Mouse (Mus musculus) stomach, embryonic 15.5 days (tissue): ENCODE results near the gene Wfdc11. TPM values are rescaled to one million over a fixed set of nuclear protein-coding genes. Genes with fewer than 3 reads are reported as not detected.
"Not testable (repeated sequence)": the region's sequence is repeated elsewhere in the genome, so short reads cannot be mapped to it uniquely, and the experiment has no call there.

Source experiments
- ATAC-seq: fragments of 200-750 bp; cut with Nextera tagmentation; 2 replicates; pipeline ENCODE4 v1.8.0; 2017; ENCODE audit warnings: low read depth, moderate number of reproducible peaks, moderate TSS enrichment; ENCODE audit not compliant: insufficient read depth, low FRiP score
- H3K27ac ChIP-seq: fragments of 300-500 bp; sonication (generic); 2 replicates; pipeline ENCODE4 v1.5.1; 2015; ENCODE audit warnings: mild to moderate bottlenecking, inconsistent platforms
- H3K27me3 ChIP-seq: fragments of 300-500 bp; sonication (generic); replicated peaks from 2 replicates; pipeline ENCODE4 v1.6.1; 2015; ENCODE audit warnings: inconsistent platforms
- H3K36me3 ChIP-seq: fragments of 300-500 bp; sonication (generic); 2 replicates; pipeline ENCODE4 v1.6.1; 2015; ENCODE audit warnings: inconsistent platforms
- H3K4me1 ChIP-seq: fragments of 300-500 bp; sonication (generic); 2 replicates; pipeline ENCODE4 v1.6.1; 2015; ENCODE audit warnings: inconsistent platforms
- H3K4me2 ChIP-seq: fragments of 300-500 bp; sonication (generic); 2 replicates; pipeline ENCODE4 v1.6.1; 2015; ENCODE audit warnings: mild to moderate bottlenecking, inconsistent platforms
- H3K4me3 ChIP-seq: fragments of 300-500 bp; sonication (generic); replicated peaks from 2 replicates; pipeline ENCODE4 v1.5.1; 2015; ENCODE audit warnings: inconsistent platforms
- H3K9ac ChIP-seq: fragments of 300-500 bp; sonication (generic); 2 replicates; pipeline ENCODE4 v1.6.1; 2015; ENCODE audit warnings: inconsistent platforms
- H3K9me3 ChIP-seq: fragments of 300-500 bp; sonication (generic); 2 replicates; pipeline ENCODE4 v1.6.1; 2016; ENCODE audit warnings: inconsistent platforms
- WGBS: fragments of 180-500 bp; shearing (Covaris S2); methylation state at CpG from one replicate; pipeline ENCODE4 v1.1.7; 2015; 5-methylcytosine and 5-hydroxymethylcytosine counted together
- polyA plus RNA-seq: library from polyadenylated mRNA; unstranded; fragments of >200 nt; fragmentation: Nextera tagmentation; extraction: Ambion mirVana; gene quantifications from 2 replicates; pipeline ENCODE4 v1.2.1, GENCODE M21; 2015

Gene Wfdc11
- polyA plus RNA-seq: not detected in 2 replicates

GRCm38 (mm10) chr2:164673987-164674386 lies at the start of gene Wfdc11:
Gene Wfdc11 (minus strand): TSS chr2:164674087.
- WGBS: 73% methylated on average over 7 of the region's 7 CpGs
- ATAC-seq: no peak
- no peak within 1 kb of the TSS for H3K9ac ChIP-seq

GRCm38 (mm10) chr2:164723276-164723675 lies 49.4 kb upstream of the Wfdc11 start:
- H3K4me2 ChIP-seq: no peak overlapping the region
- no peak for ATAC-seq
- H3K27ac ChIP-seq: no peak overlapping the region
- 57% methylated on average over 4 of the region's 4 CpGs for WGBS
- no peaks in the 10 kb centered on the region for H3K27me3 ChIP-seq
- no peaks in the 10 kb centered on the region for H3K36me3 ChIP-seq
- no peaks in the 10 kb centered on the region for H3K4me1 ChIP-seq
- H3K4me3 ChIP-seq: no peak overlapping the region
- H3K9ac ChIP-seq: no peak overlapping the region
- no peaks in the 10 kb centered on the region for H3K9me3 ChIP-seq

More at GRCm38 (mm10) chr2:164673987-164674386, at the start of gene Wfdc11:
- no peak within 1 kb of the TSS for H3K4me2 ChIP-seq
- H3K4me1 ChIP-seq: peaks cover 7% of the 10 kb centered on the region; the same call in 1 of the 2 replicates
- H3K27me3 ChIP-seq: no peaks in the 10 kb centered on the region
- no peaks in the 10 kb centered on the region for H3K36me3 ChIP-seq
- no peak within 1 kb of the TSS for H3K27ac ChIP-seq
- H3K9me3 ChIP-seq: no peaks in the 10 kb centered on the region
- H3K4me3 ChIP-seq: no peak within 1 kb of the TSS

DNA sequence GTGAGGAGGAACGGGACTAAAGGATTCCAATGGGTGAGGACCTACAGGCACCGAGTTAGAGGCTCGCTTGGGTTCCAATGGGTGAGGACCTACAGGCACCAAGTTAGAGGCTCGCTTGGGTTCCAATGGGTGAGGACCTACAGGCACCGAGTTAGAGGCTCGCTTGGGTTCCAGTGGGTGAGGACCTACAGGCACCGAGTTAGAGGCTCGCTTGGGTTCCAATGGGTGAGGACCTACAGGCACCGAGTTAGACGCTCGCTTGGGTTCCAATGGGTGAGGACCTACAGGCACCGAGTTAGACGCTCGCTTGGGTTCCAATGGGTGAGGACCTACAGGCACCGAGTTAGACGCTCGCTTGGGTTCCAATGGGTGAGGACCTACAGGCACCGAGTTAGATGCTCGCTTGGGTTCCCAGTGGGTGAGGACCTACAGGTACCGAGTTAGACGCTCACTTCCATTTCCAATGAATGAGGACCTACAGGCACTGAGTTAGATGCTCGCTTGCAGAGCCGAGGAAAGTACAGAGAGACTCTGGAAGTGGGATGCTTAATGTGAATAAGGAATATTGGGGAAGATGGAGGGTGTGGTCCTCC lies 42.4 kb upstream of the Wfdc11 start:
- not testable (repeated sequence) for H3K9ac ChIP-seq, H3K4me3 ChIP-seq, H3K4me2 ChIP-seq, ATAC-seq, H3K27ac ChIP-seq, H3K36me3 ChIP-seq, H3K4me1 ChIP-seq, H3K27me3 ChIP-seq, H3K9me3 ChIP-seq
- 89% methylated on average over 23 of the region's 23 CpGs for WGBS

GRCm38 (mm10) chr2:164715005-164715404 lies 41.1 kb upstream of the Wfdc11 start, which contains the start of gene Spint5:
Gene Spint5 (plus strand): TSS chr2:164715305.
- Histone ChIP-seq H3K4me1 (no peaks in the 10 kb centered on the region), H3K9ac (no peak within 1 kb of the TSS), H3K36me3 (no peaks in the 10 kb centered on the region), H3K27ac (no peak within 1 kb of the TSS), H3K27me3 (no peaks in the 10 kb centered on the region), H3K9me3 (no peaks in the 10 kb centered on the region), H3K4me3 (no peak within 1 kb of the TSS), H3K4me2 (no peak within 1 kb of the TSS)
- no peak for ATAC-seq
- 70% methylated on average over 6 of the region's 6 CpGs for WGBS

- H3K36me3 ChIP-seq: no peaks in the 10 kb centered on the region
- no peaks in the 10 kb centered on the region for H3K4me1 ChIP-seq
- H3K4me3 ChIP-seq: no peak overlapping the region
- ATAC-seq: no peak
- 85% methylated on average over 14 of the region's 14 CpGs for WGBS
- no peaks in the 10 kb centered on the region for H3K9me3 ChIP-seq
- no peak overlapping the region for H3K27ac ChIP-seq
- H3K9ac ChIP-seq: no peak overlapping the region
- H3K27me3 ChIP-seq: no peaks in the 10 kb centered on the region
- H3K4me2 ChIP-seq: no peak overlapping the region
Measured at GRCm38 (mm10) chr2:164705991-164706390, 32.1 kb upstream of the Wfdc11 start.

- H3K36me3 ChIP-seq: no peaks in the 10 kb centered on the region
- WGBS: 92% methylated on average over 6 of the region's 6 CpGs
- no peaks in the 10 kb centered on the region for H3K27me3 ChIP-seq
- ATAC-seq: no peak
- no peak overlapping the region for H3K27ac ChIP-seq
- H3K4me2 ChIP-seq: no peak overlapping the region
- H3K4me1 ChIP-seq: no peaks in the 10 kb centered on the region
- no peaks in the 10 kb centered on the region for H3K9me3 ChIP-seq
- no peak overlapping the region for H3K4me3 ChIP-seq
- no peak overlapping the region for H3K9ac ChIP-seq
Measured at GRCm38 (mm10) chr2:164705328-164705727, 31.4 kb upstream of the Wfdc11 start.

DNA sequence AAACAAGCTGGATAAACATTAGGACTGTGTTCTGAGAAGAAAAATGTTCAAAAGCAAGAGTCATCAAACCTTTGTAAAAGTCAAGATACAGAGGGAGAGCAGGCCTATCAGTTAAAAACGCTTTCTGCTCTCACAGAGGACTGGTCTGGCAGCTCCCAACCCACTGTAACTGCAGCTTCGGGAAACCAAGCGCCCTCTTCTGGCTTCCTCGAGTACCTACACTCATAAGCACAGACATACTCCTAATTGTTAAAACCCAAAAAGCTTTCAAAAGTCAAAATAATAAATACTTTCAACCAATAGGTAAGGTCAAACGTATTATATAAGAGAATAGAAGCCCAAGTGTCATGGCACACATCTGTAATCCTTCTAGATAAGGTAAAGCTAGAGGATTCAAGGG lies 30.3 kb upstream of the Wfdc11 start:
- Histone ChIP-seq H3K4me1 (no peaks in the 10 kb centered on the region), H3K9ac (no peak overlapping the region), H3K27ac (no peak overlapping the region), H3K36me3 (no peaks in the 10 kb centered on the region), H3K27me3 (no peaks in the 10 kb centered on the region), H3K4me2 (no peak overlapping the region), H3K9me3 (no peaks in the 10 kb centered on the region), H3K4me3 (no peak overlapping the region)
- no peak for ATAC-seq
- WGBS: 81% methylated on average over 5 of the region's 5 CpGs

GRCm38 (mm10) chr2:164701761-164702160 lies 27.9 kb upstream of the Wfdc11 start:
- H3K4me2 ChIP-seq: no peak overlapping the region
- H3K4me1 ChIP-seq: no peaks in the 10 kb centered on the region
- H3K27me3 ChIP-seq: no peaks in the 10 kb centered on the region
- WGBS: 82% methylated on average over 5 of the region's 5 CpGs
- H3K27ac ChIP-seq: no peak overlapping the region
- H3K36me3 ChIP-seq: no peaks in the 10 kb centered on the region
- no peaks in the 10 kb centered on the region for H3K9me3 ChIP-seq
- no peak for ATAC-seq
- H3K4me3 ChIP-seq: no peak overlapping the region
- no peak overlapping the region for H3K9ac ChIP-seq

- 43% methylated on average over 5 of the region's 5 CpGs for WGBS
- no peak overlapping the region for H3K4me2 ChIP-seq
- no peaks in the 10 kb centered on the region for H3K27me3 ChIP-seq
- H3K4me3 ChIP-seq: no peak overlapping the region
- no peaks in the 10 kb centered on the region for H3K4me1 ChIP-seq
- no peaks in the 10 kb centered on the region for H3K36me3 ChIP-seq
- H3K9ac ChIP-seq: no peak overlapping the region
- no peak; the same call in 1 of the 2 replicates for ATAC-seq
- no peak overlapping the region for H3K27ac ChIP-seq
- H3K9me3 ChIP-seq: no peaks in the 10 kb centered on the region
Measured at GRCm38 (mm10) chr2:164700959-164701358, 27.1 kb upstream of the Wfdc11 start.

- no peak within 1 kb of the TSS for H3K9ac ChIP-seq
- no peaks in the 10 kb centered on the region for H3K27me3 ChIP-seq
- H3K4me2 ChIP-seq: no peak within 1 kb of the TSS
- no peaks in the 10 kb centered on the region for H3K9me3 ChIP-seq
- no peak within 1 kb of the TSS for H3K4me3 ChIP-seq
- H3K27ac ChIP-seq: no peak within 1 kb of the TSS
- H3K36me3 ChIP-seq: no peaks in the 10 kb centered on the region
- ATAC-seq: no peak
- WGBS: 74% methylated on average over 4 of the region's 4 CpGs
- H3K4me1 ChIP-seq: no peaks in the 10 kb centered on the region
Measured at GRCm38 (mm10) chr2:164698201-164698600, 24.3 kb upstream of the Wfdc11 start, which contains the start of gene Spint4. Gene Spint4 (plus strand): TSS chr2:164698501.

DNA sequence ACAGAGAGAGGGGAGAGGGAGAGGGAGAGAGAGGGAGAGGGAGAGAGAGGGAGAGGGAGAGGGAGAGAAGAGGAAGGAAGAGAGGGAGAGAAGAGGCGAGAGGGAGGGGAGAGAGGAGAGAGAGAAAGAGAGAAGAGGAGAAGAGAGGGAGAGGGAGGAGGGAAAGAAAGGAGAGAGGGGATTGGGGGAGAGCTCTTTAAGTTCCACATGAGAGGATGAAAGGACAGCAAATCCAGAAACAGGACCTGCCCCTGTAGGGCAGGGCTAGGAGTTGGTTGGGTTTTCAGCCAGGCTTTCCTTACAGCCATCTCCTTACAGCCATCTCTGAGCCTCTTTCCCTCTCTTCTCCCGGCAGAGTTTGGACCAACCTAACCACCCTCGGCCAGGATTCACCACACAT lies 10.9 kb upstream of the Wfdc11 start, which contains the start of gene Wfdc13:
Gene Wfdc13 (plus strand): TSS at position 301 of the 400 bp plus-strand sequence.
- H3K27ac ChIP-seq: no peak within 1 kb of the TSS
- H3K27me3 ChIP-seq: no peaks in the 10 kb centered on the region
- H3K4me3 ChIP-seq: no peak within 1 kb of the TSS
- no peak within 1 kb of the TSS for H3K9ac ChIP-seq
- no peak within 1 kb of the TSS for H3K4me2 ChIP-seq
- H3K9me3 ChIP-seq: no peaks in the 10 kb centered on the region
- no peaks in the 10 kb centered on the region for H3K36me3 ChIP-seq
- no peaks in the 10 kb centered on the region for H3K4me1 ChIP-seq
- no peak for ATAC-seq
- WGBS: 56% methylated on average over 3 of the region's 3 CpGs

- H3K27me3 ChIP-seq: no peaks in the 10 kb centered on the region
- H3K4me1 ChIP-seq: peaks cover 10% of the 10 kb centered on the region; the same call in 1 of the 2 replicates
- H3K36me3 ChIP-seq: no peaks in the 10 kb centered on the region
- H3K9ac ChIP-seq: no peak overlapping the region
- ATAC-seq: 0 out of 2 replicates have a peak, but pooled peaks have one; percentile 19
- 18% methylated on average over 3 of the region's 3 CpGs for WGBS
- H3K27ac ChIP-seq: 0 out of 2 replicates have a peak overlapping the region, but pooled peaks have one; percentile 44
- no peaks in the 10 kb centered on the region for H3K9me3 ChIP-seq
- no peak overlapping the region for H3K4me2 ChIP-seq
- no peak overlapping the region for H3K4me3 ChIP-seq
Measured at GRCm38 (mm10) chr2:164679906-164680305, 6.0 kb upstream of the Wfdc11 start.
